Mouse (Mus musculus) ES-E14 (cell line): ENCODE data around the gene Itga3. TPM values are rescaled to one million over a fixed set of nuclear protein-coding genes. Genes with fewer than 3 reads are reported as not detected.

ENCODE experiments used
- DNase-seq: peaks from one replicate; pipeline ENCODE4 v3.0.0-alpha.2; 2013; ENCODE audit warnings: low read depth, low spot score
- H3K27ac ChIP-seq: 2 replicates; pipeline ENCODE4 v1.5.1; 2012; ENCODE audit warnings: low read depth, mild to moderate bottlenecking, low read length, moderate library complexity, mixed read lengths; ENCODE audit not compliant: poor library complexity, insufficient read depth, severe bottlenecking
- H3K36me3 ChIP-seq: 2 replicates; pipeline ENCODE4 v1.6.1; 2012; ENCODE audit warnings: mild to moderate bottlenecking, low read length, moderate library complexity, mixed read lengths; ENCODE audit not compliant: control insufficient read depth, poor library complexity, insufficient read depth, severe bottlenecking
- H3K4me1 ChIP-seq, 2 experiments: fragments of 150-350 bp in 1 of 2; sonication (generic) in 1 of 2; 2 replicates each; pipeline ENCODE4 v1.6.1; 2012; ENCODE audit warnings: low read length in 2 of 2, mild to moderate bottlenecking in 1 of 2, mixed read lengths in 1 of 2; ENCODE audit not compliant: control insufficient read depth in 2 of 2, insufficient read depth in 2 of 2, poor library complexity in 1 of 2
- H3K4me3 ChIP-seq, 2 experiments: fragments of 150-350 bp in 1 of 2; sonication (generic) in 1 of 2; 2 replicates each; pipeline ENCODE4 v1.5.1; 2012; ENCODE audit warnings: low read length in 2 of 2, low read depth in 1 of 2, mild to moderate bottlenecking in 1 of 2, mixed read lengths in 1 of 2; ENCODE audit not compliant: insufficient read depth in 1 of 2, poor library complexity in 1 of 2, severe bottlenecking in 1 of 2
- H3K9ac ChIP-seq: 2 replicates; pipeline ENCODE4 v1.6.1; 2012; ENCODE audit warnings: low read depth, mild to moderate bottlenecking, low read length, mixed read lengths; ENCODE audit not compliant: poor library complexity, insufficient read depth, severe bottlenecking
- H3K9me3 ChIP-seq: fragments of 150-350 bp; sonication (generic); 2 replicates; pipeline ENCODE4 v1.6.1; 2012; ENCODE audit warnings: low read depth, mild to moderate bottlenecking, low read length; ENCODE audit not compliant: control insufficient read depth, insufficient read depth
- CHD2 ChIP-seq: IDR thresholded peaks from 2 replicates; pipeline ENCODE4 v1.6.1; 2014; ENCODE audit warnings: mild to moderate bottlenecking, low read depth, low read length, inconsistent platforms
- HCFC1 ChIP-seq: IDR thresholded peaks from 2 replicates; pipeline ENCODE4 v1.6.1; 2012; ENCODE audit warnings: low read length, inconsistent platforms, borderline replicate concordance; ENCODE audit not compliant: insufficient read depth
- MAFK ChIP-seq: IDR thresholded peaks from 2 replicates; pipeline ENCODE4 v1.6.1; 2014; ENCODE audit warnings: mild to moderate bottlenecking, low read depth, low read length, inconsistent platforms; ENCODE audit not compliant: insufficient read depth
- ZC3H11A ChIP-seq: IDR thresholded peaks from 2 replicates; pipeline ENCODE4 v1.6.1; 2012; ENCODE audit warnings: low read depth, mild to moderate bottlenecking, inconsistent platforms, low read length, borderline replicate concordance
- ZNF384 ChIP-seq: IDR thresholded peaks from 2 replicates; pipeline ENCODE4 v1.6.1; 2012; ENCODE audit warnings: low read depth, low read length, inconsistent platforms
- in situ Hi-C, 2 experiments: fragments of 600-800 bp; cut with MboI; formaldehyde crosslinking; loops; one replicate each; pipeline ENCODE4 v1.15.1; 2025; ENCODE audit warnings: low sequenced_read_pairs in 2 of 2, inconsistent platforms in 1 of 2; ENCODE audit not compliant: unreplicated experiment in 2 of 2
- total RNA-seq: library from RNA; depleted of rRNA; stranded (reverse); fragments of 300-350 nt; gene quantifications from 2 replicates; pipeline ENCODE4 v1.2.3, GENCODE M21; 2012

Itga3 gene
- total RNA-seq, 1 experiment, result 189 TPM

- Histone ChIP-seq H3K9me3 (no peaks in the 10 kb centered on the region), H3K4me3 (no peak overlapping the region), H3K9ac (no peak overlapping the region), H3K36me3 (peaks cover 3% of the 10 kb centered on the region; the same call in 1 of the 2 replicates), H3K4me1 (peaks cover 6 to 12% of the 10 kb centered on the region in 2 experiments), H3K27ac (no peak overlapping the region)
- DNase-seq, result no peak
- in situ Hi-C loops, result no loop called here
- TF ChIP-seq HCFC1 (no peak), ZNF384 (no peak), MAFK (no peak)
Observed at GRCm38 (mm10) chr11:95039766-95040165, 36.8 kb downstream of the Itga3 start.

GRCm38 (mm10) chr11:95038818-95039655 lies 37.6 kb downstream of the Itga3 start:
- Histone ChIP-seq H3K9ac (no peak overlapping the region), H3K9me3 (no peaks in the 10 kb centered on the region), H3K27ac (no peak overlapping the region), H3K4me3 (no peak overlapping the region), H3K4me1 (peaks cover 6 to 11% of the 10 kb centered on the region in 2 experiments), H3K36me3 (no peaks in the 10 kb centered on the region)
- no peak for DNase-seq
- in situ Hi-C loops, result no loop called here
- TF ChIP-seq MAFK, result 0 out of 2 replicates have a peak, but pooled peaks have one; percentile 4
- TF ChIP-seq CHD2, result no peak

DNA sequence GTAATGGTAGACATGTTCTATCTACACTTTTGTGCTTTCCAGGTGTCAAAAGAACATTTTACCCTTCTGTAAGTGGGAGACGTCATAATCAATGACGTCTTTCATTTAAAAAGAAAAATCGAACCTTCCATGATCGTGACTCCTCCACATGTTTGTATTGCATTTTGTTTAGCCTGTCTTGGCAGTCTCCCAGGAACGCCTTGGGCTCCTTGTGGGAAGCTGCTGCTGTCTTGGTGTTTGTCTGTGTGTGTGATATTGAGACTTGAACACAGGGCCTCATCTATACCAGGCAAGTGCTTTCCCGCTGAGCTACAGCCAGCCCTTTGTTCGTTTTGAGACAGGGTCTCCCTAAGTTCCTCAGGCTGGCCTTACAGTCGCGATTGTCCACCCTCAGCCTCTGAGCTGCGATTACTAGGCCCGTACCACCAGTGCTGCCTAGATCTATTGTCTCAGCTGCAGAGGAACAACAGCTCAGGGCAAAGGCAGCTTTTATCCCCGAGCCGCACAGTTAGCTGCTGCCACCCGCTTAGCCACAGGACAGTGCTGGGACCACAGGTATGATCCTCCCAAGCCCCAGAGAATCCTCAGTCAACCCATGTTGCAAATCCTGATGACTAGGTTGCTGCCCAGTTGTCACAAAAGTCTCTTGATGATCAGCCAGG lies 38.3 kb downstream of the Itga3 start:
- no peaks in the 10 kb centered on the region for H3K9me3 ChIP-seq
- no peaks in the 10 kb centered on the region for H3K36me3 ChIP-seq
- H3K9ac ChIP-seq, result no peak overlapping the region
- H3K27ac ChIP-seq, result no peak overlapping the region
- no peak overlapping the region for H3K4me3 ChIP-seq
- DNase-seq, result no peak
- no peak for TF ChIP-seq ZC3H11A
- no peak for TF ChIP-seq ZNF384
- TF ChIP-seq CHD2, result no peak
- TF ChIP-seq MAFK, result no peak
- TF ChIP-seq HCFC1, result no peak
- in situ Hi-C loops, result no loop called here
- peaks cover 6 to 17% of the 10 kb centered on the region in 2 experiments for H3K4me1 ChIP-seq

DNA sequence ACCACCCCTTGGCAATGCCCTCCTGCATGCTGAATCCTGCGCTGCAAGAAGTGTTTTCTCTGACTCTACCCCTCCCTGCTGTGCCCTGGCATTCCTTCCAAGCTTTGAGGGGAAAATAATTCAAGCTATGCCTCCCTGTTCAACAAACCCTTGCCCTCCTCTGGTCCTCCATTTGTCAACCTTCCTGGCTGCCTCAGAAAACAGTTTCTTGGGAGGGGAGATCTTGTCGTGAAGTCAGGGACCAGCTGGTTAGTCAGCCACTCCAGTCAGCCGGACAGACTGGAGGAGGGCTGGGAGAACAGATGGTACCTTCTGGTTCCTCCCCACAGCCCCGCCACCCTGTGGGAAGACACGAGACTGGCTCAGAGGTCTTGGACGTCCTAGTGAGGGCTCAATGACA lies 39.3 kb downstream of the Itga3 start:
- no peak for DNase-seq
- in situ Hi-C loops, result no loop called here

More for the DNA sequence above, 39.3 kb downstream of the Itga3 start:
- Histone ChIP-seq H3K36me3 (no peaks in the 10 kb centered on the region), H3K9ac (no peak overlapping the region), H3K4me1 (peaks cover 6 to 23% of the 10 kb centered on the region in 2 experiments), H3K27ac (no peak overlapping the region), H3K9me3 (no peaks in the 10 kb centered on the region), H3K4me3 (no peak overlapping the region)
- TF ChIP-seq ZNF384 (no peak), CHD2 (no peak), ZC3H11A (no peak), HCFC1 (no peak), MAFK (no peak)
